Mouse (Mus musculus) intestine, embryonic 15.5 days (tissue): Measurements from ENCODE around the gene Ccnt1. TPM values are rescaled to one million over a fixed set of nuclear protein-coding genes. Genes with fewer than 3 reads are reported as not detected.
"Not testable (repeated sequence)": the region's sequence is repeated elsewhere in the genome, so short reads cannot be mapped to it uniquely, and the experiment has no call there.

Source experiments
- ATAC-seq: fragments of 200-750 bp; cut with Nextera tagmentation; 2 replicates; pipeline ENCODE4 v1.8.0; 2017; ENCODE audit warnings: moderate TSS enrichment, moderate library complexity
- H3K27ac ChIP-seq: fragments of 300-500 bp; sonication (generic); 2 replicates; pipeline ENCODE4 v1.5.1; 2015; ENCODE audit warnings: mild to moderate bottlenecking, inconsistent platforms
- H3K27me3 ChIP-seq: fragments of 300-500 bp; sonication (generic); replicated peaks from 2 replicates; pipeline ENCODE4 v1.6.1; 2015; ENCODE audit warnings: inconsistent platforms
- H3K36me3 ChIP-seq: fragments of 300-500 bp; sonication (generic); 2 replicates; pipeline ENCODE4 v1.6.1; 2015; ENCODE audit warnings: inconsistent platforms
- H3K4me1 ChIP-seq: fragments of 300-500 bp; sonication (generic); replicated peaks from 2 replicates; pipeline ENCODE4 v1.6.1; 2015; ENCODE audit warnings: inconsistent platforms
- H3K4me2 ChIP-seq: fragments of 300-500 bp; sonication (generic); replicated peaks from 2 replicates; pipeline ENCODE4 v1.6.1; 2015; ENCODE audit warnings: mild to moderate bottlenecking, inconsistent platforms
- H3K4me3 ChIP-seq: fragments of 300-500 bp; sonication (generic); replicated peaks from 2 replicates; pipeline ENCODE4 v1.5.1; 2015; ENCODE audit warnings: inconsistent platforms
- H3K9ac ChIP-seq: fragments of 300-500 bp; sonication (generic); 2 replicates; pipeline ENCODE4 v1.6.1; 2015; ENCODE audit warnings: inconsistent platforms
- H3K9me3 ChIP-seq: fragments of 300-500 bp; sonication (generic); 2 replicates; pipeline ENCODE4 v1.6.1; 2016; ENCODE audit warnings: inconsistent platforms
- WGBS: fragments of 180-500 bp; shearing (Covaris S2); methylation state at CpG from one replicate; pipeline ENCODE4 v1.1.7; 2015; 5-methylcytosine and 5-hydroxymethylcytosine counted together
- polyA plus RNA-seq: library from polyadenylated mRNA; unstranded; fragments of >200 nt; fragmentation: Nextera tagmentation; extraction: Ambion mirVana; gene quantifications from 2 replicates; pipeline ENCODE4 v1.2.1, GENCODE M21; 2015

The Ccnt1 gene
- polyA plus RNA-seq, 1 experiment from 2014 or later: 44.9 TPM

GRCm38 (mm10) chr15:98589640-98590336 is 19.1 kb upstream of the Ccnt1 start:
- Histone ChIP-seq H3K4me2 (no peak overlapping the region), H3K4me1 (no peaks in the 10 kb centered on the region), H3K27me3 (no peaks in the 10 kb centered on the region), H3K9ac (no peak overlapping the region), H3K4me3 (no peak overlapping the region), H3K9me3 (no peaks in the 10 kb centered on the region), H3K27ac (no peak overlapping the region), H3K36me3 (peaks cover 44% of the 10 kb centered on the region)
- WGBS: 64% methylated on average over 7 of the region's 7 CpGs
- no peak for ATAC-seq

GRCm38 (mm10) chr15:98587751-98588150 is 17.0 kb upstream of the Ccnt1 start:
- Histone ChIP-seq H3K27me3 (no peaks in the 10 kb centered on the region), H3K36me3 (peaks cover 30% of the 10 kb centered on the region), H3K27ac (no peak overlapping the region), H3K9ac (no peak overlapping the region), H3K4me3 (no peak overlapping the region), H3K4me2 (no peak overlapping the region), H3K9me3 (no peaks in the 10 kb centered on the region), H3K4me1 (no peaks in the 10 kb centered on the region)
- 92% methylated on average over 11 of the region's 11 CpGs for WGBS
- no peak for ATAC-seq

GRCm38 (mm10) chr15:98586141-98586540 is 15.4 kb upstream of the Ccnt1 start:
- not testable (repeated sequence) for H3K9ac ChIP-seq, H3K4me2 ChIP-seq, H3K4me3 ChIP-seq, H3K9me3 ChIP-seq, H3K4me1 ChIP-seq, H3K27ac ChIP-seq, ATAC-seq, H3K27me3 ChIP-seq
- 74% methylated on average over 9 of the region's 9 CpGs for WGBS
- peaks cover 17% of the 10 kb centered on the region for H3K36me3 ChIP-seq

- H3K4me3 ChIP-seq: no peak overlapping the region
- H3K4me2 ChIP-seq: no peak overlapping the region
- peaks cover 11% of the 10 kb centered on the region for H3K36me3 ChIP-seq
- ATAC-seq: no peak
- no peaks in the 10 kb centered on the region for H3K4me1 ChIP-seq
- WGBS: 36% methylated on average over 7 of the region's 7 CpGs
- H3K9me3 ChIP-seq: no peaks in the 10 kb centered on the region
- H3K9ac ChIP-seq: no peak overlapping the region
- no peaks in the 10 kb centered on the region for H3K27me3 ChIP-seq
- H3K27ac ChIP-seq: no peak overlapping the region
Measured at GRCm38 (mm10) chr15:98585421-98585820, 14.7 kb upstream of the Ccnt1 start.

- no peaks in the 10 kb centered on the region for H3K36me3 ChIP-seq
- no peak overlapping the region for H3K4me3 ChIP-seq
- no peaks in the 10 kb centered on the region for H3K9me3 ChIP-seq
- H3K27ac ChIP-seq: no peak overlapping the region
- H3K4me2 ChIP-seq: no peak overlapping the region
- ATAC-seq: no peak
- H3K9ac ChIP-seq: no peak overlapping the region
- H3K4me1 ChIP-seq: no peaks in the 10 kb centered on the region
- WGBS: 72% methylated on average over 8 of the region's 8 CpGs
- H3K27me3 ChIP-seq: no peaks in the 10 kb centered on the region
Measured at GRCm38 (mm10) chr15:98582996-98583395, 12.3 kb upstream of the Ccnt1 start.

GRCm38 (mm10) chr15:98582410-98582809 is 11.7 kb upstream of the Ccnt1 start:
- Histone ChIP-seq H3K27ac (no peak overlapping the region), H3K4me1 (no peaks in the 10 kb centered on the region), H3K4me3 (no peak overlapping the region), H3K9ac (no peak overlapping the region), H3K36me3 (no peaks in the 10 kb centered on the region), H3K4me2 (no peak overlapping the region), H3K27me3 (no peaks in the 10 kb centered on the region), H3K9me3 (no peaks in the 10 kb centered on the region)
- WGBS: 71% methylated on average over 8 of the region's 8 CpGs
- no peak for ATAC-seq

GRCm38 (mm10) chr15:98579795-98580464 is 9.2 kb upstream of the Ccnt1 start:
- H3K4me1 ChIP-seq: no peaks in the 10 kb centered on the region
- H3K9ac ChIP-seq: no peak overlapping the region
- peak; percentile 86 for ATAC-seq
- no peak overlapping the region for H3K27ac ChIP-seq
- no peak overlapping the region for H3K4me2 ChIP-seq
- WGBS: 47% methylated on average over 5 of the region's 5 CpGs
- no peak overlapping the region for H3K4me3 ChIP-seq
- H3K27me3 ChIP-seq: no peaks in the 10 kb centered on the region
- no peaks in the 10 kb centered on the region for H3K9me3 ChIP-seq
- H3K36me3 ChIP-seq: no peaks in the 10 kb centered on the region

- Histone ChIP-seq H3K9ac (no peak overlapping the region), H3K36me3 (no peaks in the 10 kb centered on the region), H3K4me1 (no peaks in the 10 kb centered on the region), H3K4me3 (no peak overlapping the region), H3K27ac (no peak overlapping the region), H3K27me3 (no peaks in the 10 kb centered on the region), H3K4me2 (no peak overlapping the region), H3K9me3 (no peaks in the 10 kb centered on the region)
- WGBS: 88% methylated on average over 2 of the region's 2 CpGs
- ATAC-seq: no peak
Measured at GRCm38 (mm10) chr15:98579310-98579709, 8.6 kb upstream of the Ccnt1 start.

- Histone ChIP-seq H3K9me3 (no peaks in the 10 kb centered on the region), H3K4me3 (no peak overlapping the region), H3K27ac (no peak overlapping the region), H3K4me2 (no peak overlapping the region), H3K9ac (no peak overlapping the region), H3K4me1 (0 out of 2 replicates have a peak, but pooled peaks cover 5% of the 10 kb centered on the region), H3K36me3 (no peaks in the 10 kb centered on the region), H3K27me3 (no peaks in the 10 kb centered on the region)
- no peak for ATAC-seq
- 75% methylated on average over 4 of the region's 4 CpGs for WGBS
Measured at GRCm38 (mm10) chr15:98573293-98573692, 2.6 kb upstream of the Ccnt1 start.

- Histone ChIP-seq H3K4me2 (no peak overlapping the region), H3K9me3 (no peaks in the 10 kb centered on the region), H3K36me3 (no peaks in the 10 kb centered on the region), H3K27ac (no peak overlapping the region), H3K27me3 (no peaks in the 10 kb centered on the region), H3K9ac (no peak overlapping the region), H3K4me3 (no peak overlapping the region), H3K4me1 (peaks cover 17% of the 10 kb centered on the region)
- WGBS: 70% methylated on average over 4 of the region's 4 CpGs
- no peak for ATAC-seq
Measured at GRCm38 (mm10) chr15:98569795-98570365, 843 bp downstream of the Ccnt1 start.

- peak overlapping the region; percentile 67 for H3K4me2 ChIP-seq
- H3K9ac ChIP-seq: peak overlapping the region; percentile 76; the same call in 1 of the 2 replicates
- H3K27ac ChIP-seq: 0 out of 2 replicates have a peak overlapping the region, but pooled peaks have one; percentile 93
- WGBS: 62% methylated on average over 7 of the region's 7 CpGs
- no peaks in the 10 kb centered on the region for H3K9me3 ChIP-seq
- peak overlapping the region; percentile 73; the same call in 1 of the 2 replicates for H3K4me3 ChIP-seq
- H3K27me3 ChIP-seq: no peaks in the 10 kb centered on the region
- no peaks in the 10 kb centered on the region for H3K36me3 ChIP-seq
- no peak for ATAC-seq
- peaks cover 17% of the 10 kb centered on the region for H3K4me1 ChIP-seq
Measured at GRCm38 (mm10) chr15:98569216-98569615, 1.5 kb downstream of the Ccnt1 start.

- H3K4me2 ChIP-seq: peak overlapping the region; percentile 67
- WGBS: 4% methylated on average over 22 of the region's 22 CpGs
- H3K9ac ChIP-seq: peak overlapping the region; percentile 76
- no peaks in the 10 kb centered on the region for H3K9me3 ChIP-seq
- H3K4me1 ChIP-seq: peaks cover 17% of the 10 kb centered on the region
- peak overlapping the region; percentile 93 for H3K27ac ChIP-seq
- no peaks in the 10 kb centered on the region for H3K36me3 ChIP-seq
- ATAC-seq: peak; percentile 27; the same call in 1 of the 2 replicates
- peak overlapping the region; percentile 73 for H3K4me3 ChIP-seq
- H3K27me3 ChIP-seq: no peaks in the 10 kb centered on the region
Measured at GRCm38 (mm10) chr15:98568256-98569033, 2.3 kb downstream of the Ccnt1 start.
